ENCODE assay signal across 15 mouse cellular contexts in genomic region chrX:93580931-93581330, GRCm38 (mm10).
"Had no signal": no experiment of that assay in that cellular context is flagged by ENCODE, and none has a peak within 500 bp of the region (broad histone marks: within the 10 kb centered on the region; RNA-seq: fewer than 3 reads in every experiment).

No protein-coding gene starts in this region.

- H3K27ac ChIP-seq: neural tube, embryonic 15.5 days; stomach, embryonic 15.5 days; stomach, postnatal 0 days had no signal

- DNase-seq: retina, postnatal 1 day; right cerebral cortex, adult 18-20 months; right cerebral cortex, postnatal 14 days; right cerebral cortex, postnatal 25 days; right cerebral cortex, postnatal 4 days; spleen, adult 18-20 months; thymus, adult 18-20 months; thymus, adult 2 months; thymus, postnatal 14 days; thymus, postnatal 25 days; thymus, postnatal 36 days; thymus, postnatal 4 days had no signal

- H3K9me3 ChIP-seq: neural tube, embryonic 15.5 days; stomach, embryonic 15.5 days had no signal

- H3K4me3 ChIP-seq: neural tube, embryonic 15.5 days; stomach, embryonic 15.5 days had no signal

- H3K9ac ChIP-seq: neural tube, embryonic 15.5 days; stomach, embryonic 15.5 days had no signal

- H3K27me3 ChIP-seq: neural tube, embryonic 15.5 days; stomach, embryonic 15.5 days had no signal

- H3K4me2 ChIP-seq: neural tube, embryonic 15.5 days; stomach, embryonic 15.5 days had no signal

- H3K36me3 ChIP-seq: neural tube, embryonic 15.5 days; stomach, embryonic 15.5 days had no signal

- H3K4me1 ChIP-seq: neural tube, embryonic 15.5 days; stomach, embryonic 15.5 days had no signal
